Mouse (Mus musculus) heart, postnatal 25 days (tissue): ENCODE measurements at regions not wholly inside any gene's neighbourhood (a gene's known extent, or its start where the extent isn't known, plus 50 kb on each side); places are given as distances from the start of the nearest gene placed in this dataset.

Experiments used
- DNase-seq: peaks from one replicate; pipeline ENCODE4 v3.0.0; 2022; ENCODE audit warnings: low spot score
- intact Hi-C: fragments of 180-260 bp; cut with DNase I; formaldehyde crosslinking; loops from one replicate; pipeline ENCODE4 v1.15.1; 2025

GRCm38 (mm10) chr13:60348438-60348837 is 171.3 kb upstream of the Gas1 start:
- DNase-seq: no peak
- intact Hi-C loops: no loop called here

DNA sequence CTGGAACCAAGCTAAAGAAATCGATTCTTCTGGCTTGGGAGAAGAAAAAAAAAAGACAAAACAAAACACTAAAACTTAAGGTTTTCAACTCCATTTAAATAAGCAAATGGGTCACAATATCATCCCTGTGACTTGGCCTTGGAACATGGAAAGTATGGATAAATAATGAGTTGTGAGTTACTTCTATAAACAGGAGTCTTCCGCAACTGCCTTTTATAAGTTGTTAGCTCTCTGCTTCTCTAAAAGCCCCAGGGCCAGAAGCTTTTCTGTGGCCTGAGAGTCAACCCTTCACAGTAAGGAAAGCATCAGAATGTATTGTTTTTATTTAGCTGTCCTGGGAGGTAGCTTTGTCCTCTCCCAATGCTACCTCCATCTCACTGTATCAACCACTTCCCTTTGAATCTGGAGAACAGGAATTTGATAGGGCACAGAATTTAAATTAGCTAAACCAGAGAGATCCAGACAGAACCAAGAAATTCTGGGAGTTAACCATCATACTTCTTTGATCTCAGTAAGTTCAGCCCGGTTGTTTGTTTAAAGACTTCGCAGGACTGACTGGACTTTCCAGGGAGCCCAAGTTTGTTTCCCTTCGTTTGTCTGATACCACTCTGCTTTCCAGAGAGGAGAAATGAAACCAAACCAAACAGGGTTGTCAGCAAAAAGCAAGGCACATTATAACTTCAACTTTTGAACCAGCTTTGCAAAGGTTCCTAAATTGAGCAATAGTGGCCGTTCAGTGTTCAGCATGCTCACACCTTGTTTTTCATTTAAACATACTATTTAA is 178.7 kb upstream of the Gas1 start:
- no peak for DNase-seq

DNA sequence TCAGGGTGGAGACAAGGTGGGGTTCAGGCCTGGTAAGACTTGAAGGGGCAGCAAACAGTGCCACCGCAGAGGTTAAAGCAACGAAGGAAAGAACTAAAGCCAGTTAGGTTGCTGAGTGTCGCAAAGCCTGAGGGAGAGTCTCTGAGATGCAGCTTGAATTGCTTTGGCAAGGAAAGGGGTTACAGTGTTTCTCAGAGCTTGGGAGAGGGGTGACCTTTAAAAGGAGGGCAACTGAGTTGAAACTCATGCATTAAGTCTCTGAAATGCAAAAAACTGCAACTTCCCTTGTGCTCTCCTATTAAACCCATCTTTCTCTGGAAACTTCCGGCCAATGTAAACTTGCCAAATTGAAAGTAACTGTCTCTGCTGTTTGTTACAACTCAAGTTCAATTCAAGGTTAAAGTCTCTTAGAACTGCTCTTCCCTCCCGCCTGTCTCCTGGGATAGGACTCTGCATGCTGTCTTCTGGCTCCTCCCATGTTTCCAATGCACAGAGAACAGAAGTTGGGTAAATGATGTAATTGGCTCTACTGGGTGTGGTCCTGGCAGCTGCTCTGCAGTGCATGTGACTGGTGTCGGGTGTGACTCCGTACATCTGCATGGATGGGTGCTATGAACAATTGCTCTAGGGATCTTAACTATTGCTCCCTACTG is 181.4 kb upstream of the Gas1 start:
- intact Hi-C loops: no loop called here
- no peak for DNase-seq

More for the DNA sequence above, 178.7 kb upstream of the Gas1 start:
- intact Hi-C loops: no loop called here

DNA sequence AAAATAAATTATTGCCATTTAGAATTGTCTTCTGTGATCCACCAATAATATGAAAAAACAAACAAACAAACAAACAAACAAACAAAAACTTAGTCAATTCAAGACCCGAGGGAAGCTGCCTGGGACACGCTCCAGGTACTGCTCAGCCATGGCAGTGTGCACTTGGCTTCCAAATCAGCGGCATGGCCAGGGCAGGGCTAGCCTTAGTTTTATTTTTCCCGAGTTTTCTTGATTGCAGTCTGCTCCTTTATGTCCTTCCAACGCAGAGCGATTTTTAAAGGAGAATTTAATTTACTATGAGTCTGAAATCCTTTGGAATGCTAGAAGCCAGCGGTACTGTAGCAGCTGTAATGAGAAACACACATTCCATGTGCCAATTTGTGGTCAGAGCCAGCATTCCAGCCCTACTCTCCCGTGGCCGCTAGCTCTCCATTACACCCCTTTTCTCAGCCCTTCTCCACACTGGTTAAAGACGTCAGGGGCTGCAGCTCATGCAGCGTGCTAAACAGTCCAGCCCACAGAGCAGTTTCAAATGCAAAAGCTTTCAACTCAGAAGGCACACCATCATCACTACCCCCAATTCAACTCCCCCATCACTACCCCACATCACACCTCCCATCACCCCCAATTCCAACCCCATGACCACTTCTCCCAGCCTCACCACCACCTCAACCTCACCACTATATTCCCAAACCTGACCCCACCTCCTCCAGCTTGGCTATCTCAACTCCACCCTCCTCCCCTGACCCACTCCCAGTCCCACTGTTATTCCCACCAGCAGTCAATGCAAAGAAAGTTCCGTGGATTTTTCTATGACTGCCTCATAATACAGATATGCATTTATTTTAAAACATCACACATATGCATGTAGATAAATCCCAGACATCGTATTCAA is 187.9 kb upstream of the Gas1 start:
- intact Hi-C loops: no loop called here
- peak; percentile 10 for DNase-seq

- intact Hi-C loops: no loop called here
- DNase-seq: no peak
Observed at GRCm38 (mm10) chr13:60369216-60369615, 192.1 kb upstream of the Gas1 start.

DNA sequence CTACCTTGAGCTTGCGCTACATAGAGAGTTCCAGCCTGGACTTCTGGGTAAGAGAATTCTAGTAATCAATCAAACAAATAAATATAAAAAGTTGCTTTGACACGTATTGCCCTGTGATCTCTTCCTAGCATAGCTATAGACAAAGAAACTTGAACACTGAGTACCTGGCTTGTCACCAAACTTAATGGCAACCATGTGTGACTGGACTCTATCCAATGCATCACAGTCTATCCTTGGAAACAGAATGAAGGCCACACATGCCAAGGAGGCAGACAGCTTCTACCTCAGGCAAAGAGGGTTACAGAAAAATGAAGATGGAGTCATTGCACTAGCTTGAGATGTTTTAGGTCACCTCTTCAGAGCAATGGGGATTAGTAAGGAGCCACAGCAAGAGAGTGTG is 194.5 kb upstream of the Gas1 start:
- DNase-seq: no peak
- intact Hi-C loops: no loop called here

DNA sequence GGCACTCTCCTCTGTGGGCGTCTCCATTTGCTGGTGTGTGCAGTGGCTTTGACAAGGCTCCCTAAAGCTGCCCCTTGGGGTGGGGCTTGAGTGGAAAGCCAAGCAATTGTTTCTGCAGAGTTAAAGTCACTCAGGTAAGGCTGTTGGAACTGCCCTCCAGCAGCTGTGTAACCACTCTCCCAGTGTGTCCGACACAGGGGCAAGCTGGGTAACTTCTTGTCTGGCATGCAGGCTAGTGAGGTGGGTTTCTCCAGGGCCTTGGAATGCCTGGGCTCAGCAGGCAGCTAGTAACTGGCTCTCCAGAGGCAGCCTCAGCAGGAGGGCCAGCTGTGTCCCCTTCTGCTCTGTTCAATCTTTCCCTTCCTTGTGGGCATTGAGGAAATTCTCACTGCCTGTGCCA is 199.5 kb upstream of the Gas1 start:
- intact Hi-C loops: no loop called here

DNA sequence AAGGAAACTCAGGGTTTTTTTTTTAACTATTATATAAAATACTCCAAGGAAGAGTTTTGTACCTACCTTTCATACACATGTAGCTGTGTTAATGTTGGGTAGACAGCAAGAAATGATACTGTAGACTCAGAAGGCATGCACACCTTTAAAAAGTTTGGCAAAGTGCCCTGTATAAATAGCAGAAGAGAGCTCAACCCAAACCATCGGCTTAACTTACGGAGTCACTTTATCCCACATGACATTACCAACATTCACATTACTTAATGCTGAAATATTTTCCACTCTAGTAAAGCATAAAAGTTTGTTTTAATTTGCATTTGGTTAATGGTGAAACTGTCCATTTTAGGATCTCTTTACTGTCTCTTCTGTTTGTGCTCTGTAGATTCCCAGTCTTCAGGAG is 205.7 kb upstream of the Gas1 start:
- no peak for DNase-seq
- intact Hi-C loops: no loop called here

More for the DNA sequence above, 199.5 kb upstream of the Gas1 start:
- no peak for DNase-seq

DNA sequence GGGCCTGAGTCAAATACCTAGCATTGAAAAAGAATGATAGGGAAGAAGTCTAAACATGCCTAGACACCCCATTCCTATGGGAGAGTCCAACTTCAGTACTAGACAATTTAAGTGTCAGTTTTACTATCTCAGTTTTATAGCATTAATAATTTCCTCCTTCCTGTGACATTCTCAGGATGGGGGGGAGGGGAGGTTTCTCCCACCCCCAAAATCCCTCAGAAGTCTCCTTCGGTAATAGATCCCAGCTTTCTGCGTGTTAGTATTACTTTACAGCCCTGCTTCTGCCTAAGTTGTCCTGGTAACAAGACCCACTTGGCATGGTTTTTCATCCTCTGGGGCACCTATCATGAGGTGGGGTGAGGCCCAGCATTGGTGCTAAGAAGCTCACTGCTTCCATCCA is 202.9 kb upstream of the Dapk1 start:
- intact Hi-C loops: no loop called here
- no peak for DNase-seq

DNA sequence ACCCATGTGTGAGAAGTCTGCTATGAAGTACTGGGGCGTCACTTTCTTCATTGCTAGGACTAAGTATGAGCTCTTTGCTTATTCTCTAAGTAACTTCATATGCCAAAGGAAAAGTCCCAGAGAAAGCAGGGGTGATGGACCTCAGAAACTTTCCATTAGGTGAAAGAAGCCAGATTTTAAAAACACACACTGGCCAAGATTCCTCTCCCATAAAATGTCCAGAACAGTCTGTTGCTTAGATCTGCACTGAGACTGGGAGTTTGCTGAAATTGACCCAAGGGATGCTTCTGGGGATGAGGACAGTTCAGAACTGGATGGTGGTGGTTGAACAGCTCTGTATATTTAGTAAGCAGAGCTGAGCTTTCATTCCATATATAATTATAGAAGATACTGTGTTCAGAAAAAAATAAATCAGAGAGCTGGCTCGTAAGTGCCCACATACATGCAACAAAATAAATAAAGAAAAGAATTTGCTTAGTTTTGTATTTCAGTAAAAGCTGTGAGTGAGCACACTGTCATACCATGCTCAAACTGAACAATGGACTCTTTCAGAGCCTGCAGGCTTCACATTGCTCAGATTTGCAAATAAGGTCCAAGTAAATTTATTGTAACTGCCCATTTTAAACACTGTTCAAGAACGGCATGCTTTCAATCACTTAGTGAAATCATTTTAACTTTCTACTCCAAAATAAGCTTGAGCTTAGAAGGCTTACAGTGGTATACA is 200.8 kb upstream of the Dapk1 start:
- intact Hi-C loops: no loop called here
- DNase-seq: no peak

DNA sequence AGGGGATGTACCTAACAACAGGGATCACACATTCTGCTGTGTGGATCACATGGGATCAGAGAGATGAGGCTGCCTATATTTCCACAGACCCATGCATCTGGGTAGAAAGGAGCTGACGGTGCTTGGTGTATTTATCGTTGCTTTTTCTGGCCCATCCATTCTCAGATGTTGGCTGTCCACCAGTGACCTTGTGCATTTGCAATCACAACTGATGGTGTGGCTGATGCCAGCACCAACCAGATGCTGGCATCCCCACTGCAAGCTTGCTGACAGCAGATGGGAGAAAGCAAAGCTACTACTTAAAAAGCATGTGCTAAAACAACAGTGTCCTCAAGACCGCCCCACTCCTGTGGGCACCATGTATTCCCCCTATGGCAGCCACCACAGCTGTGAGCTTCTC is 198.3 kb upstream of the Dapk1 start:
- no peak for DNase-seq
- intact Hi-C loops: no loop called here

GRCm38 (mm10) chr13:60407344-60407743 is 194.4 kb upstream of the Dapk1 start:
- no peak for DNase-seq
- intact Hi-C loops: no loop called here

- intact Hi-C loops: no loop called here
- peak; percentile 71 for DNase-seq
Observed at GRCm38 (mm10) chr13:60409706-60410502, 191.8 kb upstream of the Dapk1 start.

DNA sequence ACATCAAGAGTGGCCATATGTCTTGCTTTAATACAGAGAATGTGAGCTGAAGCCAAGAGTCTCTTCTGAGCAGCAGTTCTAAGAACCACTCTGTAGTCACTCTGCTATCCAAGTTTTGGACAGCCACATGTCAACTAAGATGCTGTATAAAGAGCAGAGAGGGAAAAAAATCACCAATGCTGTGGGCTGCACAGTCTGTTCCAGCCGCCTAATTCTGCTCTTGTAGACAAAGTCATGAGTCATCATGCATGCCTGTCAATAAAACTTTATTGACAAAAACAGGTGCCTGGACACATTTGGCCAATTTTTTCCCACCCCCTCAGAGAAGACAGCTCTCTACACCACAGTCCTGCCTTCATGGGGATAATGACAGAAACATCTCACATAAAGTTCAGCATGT is 185.7 kb upstream of the Dapk1 start:
- intact Hi-C loops: no loop called here
- DNase-seq: no peak

DNA sequence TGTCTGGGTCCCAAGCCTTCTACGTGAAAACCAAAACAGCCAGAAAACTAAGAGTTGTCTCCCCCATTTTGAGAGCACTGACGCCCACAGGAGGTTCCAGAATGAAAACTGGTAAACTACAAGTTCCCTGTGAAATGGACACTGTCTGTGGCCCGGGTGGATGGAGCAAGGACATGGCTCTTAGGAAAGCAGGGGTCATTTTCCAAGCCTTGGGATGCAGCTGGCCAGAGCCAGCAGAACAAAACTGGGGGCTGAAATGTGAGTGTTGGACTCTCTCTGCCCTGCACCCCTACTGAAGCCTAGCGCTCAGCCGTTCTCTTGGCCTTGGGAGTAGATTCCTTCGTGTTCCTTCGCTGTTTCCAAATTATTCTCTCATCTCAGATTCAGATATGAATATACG is 184.7 kb upstream of the Dapk1 start:
- DNase-seq: no peak
- intact Hi-C loops: no loop called here

DNA sequence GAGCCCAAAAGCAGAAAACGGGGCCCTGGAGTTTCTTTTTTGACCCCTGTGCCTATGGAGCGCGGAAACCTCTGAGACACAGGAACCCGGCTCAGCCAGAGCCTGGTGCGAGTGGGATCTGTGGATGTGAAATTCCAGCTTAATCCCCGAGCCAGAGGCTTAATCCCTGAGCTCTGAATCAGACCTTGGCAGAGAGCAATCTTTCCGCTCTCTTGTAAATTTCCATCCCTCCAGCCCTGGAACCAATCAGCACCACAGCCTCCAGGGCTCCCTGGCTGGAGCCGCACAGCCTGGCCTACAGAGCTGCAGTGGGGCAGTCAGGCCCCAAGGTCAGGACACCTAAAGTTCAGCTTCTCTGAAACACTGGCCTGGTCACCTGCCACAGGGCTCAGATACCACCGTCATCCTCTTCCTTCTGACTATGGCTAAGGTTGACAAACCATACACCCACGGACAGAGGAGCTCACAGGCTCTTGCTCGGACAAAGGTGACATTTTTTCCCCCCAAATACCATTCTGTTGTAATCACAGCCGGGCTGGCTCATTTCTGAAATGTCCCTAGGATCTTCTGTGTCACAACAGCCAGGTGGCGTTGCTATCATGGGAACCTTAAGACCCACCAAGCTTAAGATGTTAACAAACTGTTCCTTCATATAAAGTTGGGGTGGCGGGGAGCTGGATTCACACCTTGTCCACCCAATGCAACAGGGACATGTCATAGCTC is 184.2 kb upstream of the Dapk1 start:
- intact Hi-C loops: no loop called here
- peak; percentile 75 for DNase-seq

DNA sequence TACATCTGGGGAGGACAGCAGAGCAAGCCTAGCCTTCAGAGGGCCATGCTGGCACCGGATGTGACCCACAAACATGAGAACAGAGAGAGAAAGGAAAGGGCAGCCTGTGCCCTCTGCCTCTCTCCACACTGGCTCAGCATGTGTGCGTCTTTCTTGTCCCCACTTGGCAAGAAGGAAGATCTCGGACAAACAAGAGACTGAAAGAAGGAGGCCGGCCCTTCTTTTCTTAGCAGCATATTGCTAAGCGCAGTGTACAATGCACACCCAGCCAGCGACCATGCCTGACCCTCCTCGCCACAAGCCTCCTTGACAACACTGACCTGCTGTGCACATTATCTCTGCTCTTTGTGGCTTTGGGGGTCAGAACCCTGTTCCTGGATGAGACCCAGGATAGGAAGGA is 181.4 kb upstream of the Dapk1 start:
- intact Hi-C loops: no loop called here
- no peak for DNase-seq

- intact Hi-C loops: no loop called here
- DNase-seq: no peak
Observed at GRCm38 (mm10) chr13:60420842-60421696, 180.7 kb upstream of the Dapk1 start.
